Mouse (Mus musculus) gastrocnemius, postnatal 25 days (tissue): Measurements from ENCODE around the gene Inpp5d. TPM values are rescaled to one million over a fixed set of nuclear protein-coding genes. Genes with fewer than 3 reads are reported as not detected.
"Not testable (repeated sequence)": the region's sequence is repeated elsewhere in the genome, so short reads cannot be mapped to it uniquely, and the experiment has no call there.

Experiments
- DNase-seq: peaks from one replicate; pipeline ENCODE4 v3.0.0; 2022
- total RNA-seq, 2 experiments: library from RNA; stranded (reverse); gene quantifications; 1 replicate in 1 of 2; 2 replicates in 1 of 2; pipeline ENCODE4 v1.2.3; 2021

Gene Inpp5d
- total RNA-seq, 2 experiments from 2014 or later: 1.9 to 5.3 TPM

- no peak for DNase-seq
Observed at GRCm38 (mm10) chr1:87658485-87658884, 38.4 kb downstream of the Inpp5d start.

- peak; percentile 38 for DNase-seq
Observed at GRCm38 (mm10) chr1:87658937-87659617, 39.0 kb downstream of the Inpp5d start.

GRCm38 (mm10) chr1:87659618-87659960 lies 39.5 kb downstream of the Inpp5d start:
- DNase-seq: no peak

- DNase-seq: no peak
Observed at GRCm38 (mm10) chr1:87660740-87661139, 40.6 kb downstream of the Inpp5d start.

- no peak for DNase-seq
Observed at GRCm38 (mm10) chr1:87663992-87664391, 43.9 kb downstream of the Inpp5d start.

GRCm38 (mm10) chr1:87667006-87667405 lies 46.9 kb downstream of the Inpp5d start:
- no peak for DNase-seq

- DNase-seq: no peak
Observed at GRCm38 (mm10) chr1:87668300-87668699, 48.2 kb downstream of the Inpp5d start.

- no peak for DNase-seq
Observed at GRCm38 (mm10) chr1:87671483-87671882, 51.4 kb downstream of the Inpp5d start.

DNA sequence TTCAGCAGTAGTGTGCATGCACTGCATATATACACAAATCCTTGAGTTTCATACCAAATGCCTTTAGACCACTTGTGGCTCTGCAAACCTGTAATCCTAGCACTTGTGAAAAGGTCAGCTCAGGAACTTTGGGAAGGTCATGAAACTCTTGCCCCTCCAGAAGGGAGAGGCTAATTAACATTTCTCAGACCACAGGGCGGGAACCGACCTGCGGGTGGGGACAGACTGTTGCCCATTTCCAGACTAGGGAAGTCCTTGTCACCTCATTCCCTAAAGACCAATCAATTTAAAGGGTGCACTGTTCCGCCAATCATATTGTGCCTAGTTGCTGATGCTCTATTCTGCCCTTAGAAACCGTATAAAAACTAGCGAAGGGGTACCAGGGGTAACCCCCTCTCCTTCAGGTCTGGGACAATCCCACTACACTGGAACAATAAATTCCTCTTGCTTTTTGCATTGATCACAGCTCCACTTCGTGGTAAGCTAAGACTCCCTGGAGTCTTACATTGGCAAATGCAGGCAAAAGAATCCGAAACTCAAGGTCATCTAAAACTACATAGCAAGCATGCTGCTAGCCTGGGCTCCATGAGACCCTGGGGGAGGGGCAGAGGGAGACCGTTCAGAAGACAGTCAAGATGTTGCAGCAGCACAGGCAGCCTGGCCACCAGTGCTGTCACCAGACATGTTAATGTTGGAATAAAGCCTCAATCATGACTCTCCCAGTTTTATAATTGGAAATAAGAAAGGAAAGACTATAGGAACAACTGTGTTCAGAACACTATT lies 53.9 kb downstream of the Inpp5d start:
- DNase-seq: no peak

DNA sequence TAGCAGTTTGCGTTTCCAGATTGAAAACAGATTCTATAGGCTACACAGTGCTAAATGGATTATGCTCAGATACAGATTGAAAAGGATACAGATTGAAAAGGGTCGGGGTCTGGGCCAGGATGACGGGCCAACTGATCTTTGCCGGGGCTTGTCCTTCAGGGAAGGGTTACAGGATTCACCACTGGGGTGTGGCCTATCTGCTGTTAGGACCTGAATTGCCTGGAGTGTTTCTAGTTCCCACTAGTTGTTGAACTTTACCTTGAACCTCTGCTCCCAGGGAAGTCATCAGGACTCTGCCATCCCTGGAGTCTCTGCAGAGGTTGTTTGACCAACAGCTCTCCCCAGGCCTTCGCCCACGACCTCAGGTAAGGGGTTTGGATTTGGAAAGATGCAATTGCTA lies 55.9 kb downstream of the Inpp5d start:
- no peak for DNase-seq

- no peak for DNase-seq
Observed at GRCm38 (mm10) chr1:87679089-87679488, 59.0 kb downstream of the Inpp5d start.

DNA sequence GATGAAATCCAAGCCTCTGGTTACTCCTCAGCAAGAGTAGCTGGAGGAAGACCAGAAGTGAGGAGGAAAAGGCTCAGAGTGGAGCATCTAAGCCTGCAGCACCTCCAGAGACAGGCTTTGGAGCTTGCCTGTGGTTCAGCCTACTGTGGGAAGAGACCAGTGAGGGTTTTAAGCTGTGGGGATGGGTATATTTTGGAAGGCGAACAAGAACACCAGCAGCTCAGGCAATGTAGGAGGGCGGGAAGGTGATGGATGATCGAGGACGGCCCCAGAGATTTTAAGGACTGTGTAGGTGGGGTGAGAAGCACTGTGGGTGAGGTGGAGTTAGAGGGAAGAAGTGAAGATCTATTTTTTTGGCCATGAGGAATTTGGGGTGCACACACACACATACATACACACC lies 60.8 kb downstream of the Inpp5d start:
- DNase-seq: no peak

DNA sequence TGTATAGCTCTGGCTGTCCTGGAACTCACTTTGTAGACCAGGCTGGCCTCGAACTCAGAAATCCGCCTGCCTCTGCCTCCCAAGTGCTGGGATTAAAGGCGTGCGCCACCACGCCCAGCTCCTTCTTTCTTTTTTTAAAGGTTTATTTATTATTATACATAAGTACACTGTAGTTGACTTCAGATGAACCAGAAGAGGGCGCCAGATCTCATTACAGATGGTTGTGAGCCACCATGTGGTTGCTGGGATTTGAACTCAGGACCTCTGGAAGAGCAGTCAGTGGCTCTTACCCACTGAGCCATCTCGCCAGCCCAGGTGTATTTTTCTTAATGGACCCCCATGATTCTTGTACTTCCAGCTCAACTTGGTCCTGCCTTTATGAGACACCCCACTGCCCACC lies 62.4 kb downstream of the Inpp5d start:
- not testable (repeated sequence) for DNase-seq

DNA sequence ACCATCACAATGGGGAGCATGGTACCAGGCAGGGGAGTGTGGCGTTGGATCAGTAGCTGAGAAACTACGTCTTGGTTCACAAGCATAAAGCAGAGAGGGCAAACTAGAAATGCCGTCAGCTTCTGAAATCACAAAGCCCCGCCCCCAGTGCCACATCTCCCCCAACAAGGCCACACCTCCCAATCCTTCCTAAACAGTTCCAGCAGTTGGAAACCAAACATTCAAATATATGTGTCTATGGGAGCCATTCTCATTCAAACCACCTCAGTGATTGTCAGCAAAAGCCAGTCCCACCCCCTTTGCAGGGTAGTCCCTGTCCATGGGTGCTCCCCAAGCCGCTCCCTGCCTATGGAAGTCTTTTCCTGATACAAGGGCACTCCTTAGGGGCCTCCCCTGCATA lies 64.0 kb downstream of the Inpp5d start:
- DNase-seq: no peak

GRCm38 (mm10) chr1:87684791-87685190 lies 64.7 kb downstream of the Inpp5d start:
- no peak for DNase-seq

DNA sequence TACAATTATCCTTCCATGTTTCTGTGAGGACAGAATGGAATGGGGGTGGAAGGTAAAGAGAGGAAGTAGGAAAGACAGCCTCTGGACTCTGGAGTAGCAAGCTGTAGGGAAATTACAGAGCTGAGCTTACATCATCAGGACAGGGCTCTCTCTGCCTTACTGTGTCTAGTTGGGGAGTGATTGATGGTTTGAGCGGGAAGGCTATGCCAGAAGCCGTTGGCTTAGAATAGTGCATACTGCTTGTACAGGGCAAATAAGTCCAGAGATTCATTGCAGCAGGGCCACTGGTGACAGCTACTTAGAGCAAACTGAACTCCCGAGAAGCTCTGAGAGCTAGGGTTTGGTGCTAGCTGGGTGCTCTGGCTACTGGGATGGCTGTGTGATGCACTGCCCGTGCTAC lies 66.2 kb downstream of the Inpp5d start:
- peak; percentile 20 for DNase-seq

DNA sequence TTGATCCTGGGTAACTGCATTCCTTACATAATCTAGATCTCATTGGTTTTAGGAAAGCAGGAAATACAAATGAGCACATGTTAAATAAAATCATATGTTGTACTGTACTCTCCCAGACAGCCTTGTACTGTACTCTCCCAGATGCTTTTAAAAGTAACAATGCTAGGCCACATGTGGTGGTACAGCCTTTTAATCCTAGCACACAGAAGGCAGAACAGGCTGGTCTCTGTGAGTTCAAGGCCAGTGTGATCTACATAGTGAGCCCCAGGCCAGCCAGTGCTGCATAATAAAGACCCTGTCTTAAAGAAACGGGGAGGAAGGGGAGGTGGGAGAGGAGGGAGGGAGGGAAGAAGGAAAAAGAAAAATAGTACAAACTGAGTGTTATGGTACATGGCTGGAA lies 66.9 kb downstream of the Inpp5d start:
- no peak for DNase-seq

GRCm38 (mm10) chr1:87689661-87690341 lies 69.7 kb downstream of the Inpp5d start:
- no peak for DNase-seq

GRCm38 (mm10) chr1:87696358-87696757 lies 76.2 kb downstream of the Inpp5d start:
- DNase-seq: no peak

GRCm38 (mm10) chr1:87698010-87698409 lies 77.9 kb downstream of the Inpp5d start:
- no peak for DNase-seq

DNA sequence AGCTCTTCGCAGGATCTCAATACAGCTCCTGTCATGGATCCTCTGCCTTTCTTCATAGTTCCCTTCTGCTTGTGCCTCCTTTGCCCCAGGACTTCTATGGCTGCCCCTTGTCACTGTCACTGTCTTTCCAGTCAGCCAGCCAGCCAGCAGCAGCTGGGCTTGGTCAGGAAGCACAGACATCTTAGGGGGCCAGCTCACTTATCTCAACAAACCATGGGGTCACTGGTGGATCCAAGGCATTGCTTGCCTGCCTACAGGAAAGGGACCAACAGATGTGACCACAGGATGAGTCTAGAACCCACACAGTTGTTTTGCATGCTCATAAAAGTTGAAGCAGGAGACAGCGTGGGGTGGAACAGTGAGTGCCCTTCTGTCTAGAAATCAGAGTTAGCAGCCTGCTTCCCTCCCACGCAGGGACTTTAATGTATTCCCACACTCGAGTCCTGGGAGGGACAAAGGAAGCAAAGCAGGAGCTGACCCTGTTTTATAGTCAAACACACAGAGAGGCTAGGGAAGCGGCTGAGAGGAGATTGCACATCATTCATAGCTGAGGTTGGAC lies 79.9 kb downstream of the Inpp5d start:
- no peak for DNase-seq

DNA sequence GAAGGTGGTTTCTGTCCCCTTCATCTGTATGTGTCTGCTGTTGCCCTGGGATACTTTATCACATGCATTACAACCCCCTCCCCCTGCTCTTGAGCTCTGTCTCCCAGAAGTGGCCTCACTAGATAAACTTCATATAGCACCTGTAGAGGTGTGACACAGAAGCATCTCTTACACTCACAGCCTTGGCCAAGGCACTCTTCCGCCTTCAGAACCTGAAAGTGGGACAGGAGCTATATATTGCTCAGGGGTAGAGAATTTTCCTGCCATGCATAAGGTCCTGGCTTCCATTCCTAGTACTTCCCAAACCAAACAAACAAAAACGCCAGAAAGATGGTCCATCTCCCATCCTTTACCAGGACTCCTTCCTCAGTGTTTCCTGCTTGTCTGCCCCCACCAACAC lies 84.1 kb downstream of the Inpp5d start:
- no peak for DNase-seq

DNA sequence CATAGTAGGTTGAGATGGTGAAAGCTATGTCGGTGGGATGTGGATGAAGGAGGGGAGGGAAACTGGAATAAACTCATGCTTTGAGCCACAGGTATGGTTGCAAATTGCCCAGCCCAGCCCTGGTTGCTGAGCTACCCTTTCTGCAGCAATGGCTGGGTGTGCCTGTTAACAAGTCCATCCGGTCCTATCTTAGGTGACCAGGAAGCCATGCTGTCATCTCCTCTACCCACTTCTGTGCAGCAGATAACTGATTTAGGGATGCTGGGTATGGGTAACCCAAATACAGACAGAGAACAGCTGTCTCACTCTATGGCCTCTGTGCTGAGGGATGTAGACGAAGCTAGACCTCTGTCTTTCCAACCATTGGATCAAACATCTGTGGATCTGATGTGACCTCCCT lies 86.2 kb downstream of the Inpp5d start:
- no peak for DNase-seq
